Comparison of ENCODE assay signal across 8 mouse cellular contexts in the genomic region with DNA sequence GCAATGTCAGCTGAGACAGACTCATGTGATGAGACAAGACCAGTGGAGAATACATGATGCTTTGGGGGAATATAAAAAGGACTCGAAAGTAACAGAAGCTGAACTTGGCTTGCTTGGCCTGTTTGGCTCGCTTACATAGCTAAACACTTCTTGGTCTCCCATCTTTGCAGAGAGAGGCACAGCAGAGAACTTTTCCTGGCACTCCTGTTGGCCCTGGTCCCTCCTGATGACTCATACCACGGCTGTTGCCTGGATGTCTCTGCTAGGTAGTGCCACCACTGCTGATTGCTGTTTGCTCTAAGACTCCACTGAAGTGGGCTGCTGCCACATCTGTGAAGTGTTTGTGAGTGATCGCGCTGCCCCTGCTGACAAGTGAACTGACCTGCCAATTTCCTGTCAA. TPM values are rescaled to one million over a fixed set of nuclear protein-coding genes. Genes with fewer than 3 reads are reported as not detected.
DNase-seq lines count a peak whose midpoint lies in the region; ATAC-seq and TF ChIP-seq lines count a peak whose summit lies in the region.
"Had no signal": no experiment of that assay in that cellular context is flagged by ENCODE, and none has a peak within 500 bp of the region (broad histone marks: within the 10 kb centered on the region; RNA-seq: fewer than 3 reads in every experiment).

No protein-coding gene starts in this region.

- no peak for TF ChIP-seq EP300 in stomach, postnatal 0 days (optimal IDR thresholded peaks at IDR 0.05)

- peak; percentile 49; the same call in 1 of the 2 replicates for ATAC-seq in stomach, postnatal 0 days (ENCODE audit: low FRiP score, low TSS enrichment)
- ATAC-seq in midbrain, postnatal 0 days (ENCODE audit: low FRiP score), result no peak

- no peak overlapping the region for H3K4me2 ChIP-seq in stomach, postnatal 0 days (replicated peaks; ENCODE audit: low read depth)
- no peak overlapping the region for H3K4me2 ChIP-seq in midbrain, postnatal 0 days (ENCODE audit: low read depth, low read length, poor library complexity, severe bottlenecking)
- H3K4me2 ChIP-seq: neural tube, embryonic 12.5 days had no signal

- no peaks in the 10 kb centered on the region for H3K9me3 ChIP-seq in stomach, postnatal 0 days (ENCODE audit: control insufficient read depth, low read length)
- H3K9me3 ChIP-seq in midbrain, postnatal 0 days (ENCODE audit: low read length), result no peaks in the 10 kb centered on the region
- H3K9me3 ChIP-seq: neural tube, embryonic 12.5 days had no signal

- H3K4me1 ChIP-seq in stomach, postnatal 0 days (replicated peaks; ENCODE audit: control insufficient read depth, insufficient read depth), result no peaks in the 10 kb centered on the region
- H3K4me1 ChIP-seq in midbrain, postnatal 0 days (ENCODE audit: insufficient read depth, low read length), result no peaks in the 10 kb centered on the region
- H3K4me1 ChIP-seq: neural tube, embryonic 12.5 days had no signal

- no peaks in the 10 kb centered on the region for H3K27me3 ChIP-seq in stomach, postnatal 0 days (ENCODE audit: control insufficient read depth, insufficient read depth, low read length)
- H3K27me3 ChIP-seq in midbrain, postnatal 0 days (ENCODE audit: insufficient read depth, low read length), result no peaks in the 10 kb centered on the region
- H3K27me3 ChIP-seq: neural tube, embryonic 12.5 days had no signal

- intact Hi-C loops in left cerebral cortex, postnatal 25 days (cut with DNase I), result no loop called here

- H3K27ac ChIP-seq in stomach, postnatal 0 days (replicated peaks), result no peak overlapping the region
- no peak overlapping the region for H3K27ac ChIP-seq in midbrain, postnatal 0 days (ENCODE audit: low read depth, low read length)
- H3K27ac ChIP-seq: neural tube, embryonic 12.5 days had no signal

- peak; percentile 10 for DNase-seq in urinary bladder, postnatal 25 days (ENCODE audit: low spot score)
- no peak for DNase-seq in urinary bladder, adult 18-20 months (ENCODE audit: low spot score in 2 of 2)
- DNase-seq in frontal cortex, postnatal 14 days (ENCODE audit: low spot score in 2 of 2), result peak; percentile 5 to 6
- DNase-seq in left cerebral cortex, postnatal 25 days (ENCODE audit: low spot score in 2 of 2), result peak; percentile 22 to 81
- peak; percentile 22 for DNase-seq in stomach, postnatal 0 days (ENCODE audit: low spot score)
- DNase-seq in midbrain, postnatal 0 days (ENCODE audit: low spot score), result no peak
- no peak for DNase-seq in kidney, postnatal 36 days

- H3K4me3 ChIP-seq in stomach, postnatal 0 days (ENCODE audit: low read depth, low read length), result no peak overlapping the region
- H3K4me3 ChIP-seq in midbrain, postnatal 0 days (ENCODE audit: low read depth, low read length), result no peak overlapping the region
- H3K4me3 ChIP-seq: neural tube, embryonic 12.5 days had no signal

- no peak overlapping the region for H3K9ac ChIP-seq in stomach, postnatal 0 days (ENCODE audit: low read length)
- H3K9ac ChIP-seq in midbrain, postnatal 0 days (replicated peaks; ENCODE audit: low read length, poor library complexity, severe bottlenecking), result no peak overlapping the region
- H3K9ac ChIP-seq: neural tube, embryonic 12.5 days had no signal

- 57% methylated on average over 5 of the region's 5 CpGs for WGBS in stomach, postnatal 0 days
- WGBS in midbrain, postnatal 0 days, result 83% methylated on average over 5 of the region's 5 CpGs

- no peak for TF ChIP-seq CTCF in stomach, postnatal 0 days (IDR thresholded peaks at IDR 0.05; ENCODE audit: low read depth)
- TF ChIP-seq CTCF in midbrain, postnatal 0 days (IDR thresholded peaks at IDR 0.05), result no peak

- no peaks in the 10 kb centered on the region for H3K36me3 ChIP-seq in stomach, postnatal 0 days (ENCODE audit: control insufficient read depth, insufficient read depth, low read length)
- H3K36me3 ChIP-seq in midbrain, postnatal 0 days (ENCODE audit: insufficient read depth, low read length), result no peaks in the 10 kb centered on the region
- H3K36me3 ChIP-seq: neural tube, embryonic 12.5 days had no signal

RNA-seq across cellular contexts. Expression of a gene that starts 42.7 kb away (rescaled TPM):
- 10 to 100 TPM; 15.9 to 27.7 TPM for total RNA-seq in left cerebral cortex, postnatal 25 days (2021)
- 589 and 601 TPM in 2 replicates for polyA plus RNA-seq in stomach, postnatal 0 days (2015; fragmentation: Nextera tagmentation; extraction: Ambion mirVana)
- 52.2 and 56.7 TPM in 2 replicates for total RNA-seq in midbrain, postnatal 0 days (2014; rRNA removed)
- polyA plus RNA-seq in midbrain, postnatal 0 days (2015; fragmentation: Nextera tagmentation; extraction: Ambion mirVana), result 52.2 and 57.3 TPM in 2 replicates

Comparison
In these comparisons a context has a peak if more than half of its experiments do, and no peak if none do; other contexts are left out.
1. DNase-seq: peak in urinary bladder, postnatal 25 days (single experiment), frontal cortex, postnatal 14 days (2 of 2), left cerebral cortex, postnatal 25 days (2 of 2) and stomach, postnatal 0 days (single experiment); none in urinary bladder, adult 18-20 months (0 of 2), midbrain, postnatal 0 days (single experiment) and kidney, postnatal 36 days (0 of 2).